Mouse (Mus musculus) G1E (cell line): ENCODE results near the gene Coro6.

ENCODE experiments used
- CTCF ChIP-seq: IDR thresholded peaks from 2 replicates; pipeline ENCODE4 v1.5.1; 2012; ENCODE audit warnings: low read depth, low read length, inconsistent platforms, mixed read lengths
- GATA1 ChIP-seq: IDR thresholded peaks from 2 replicates; pipeline ENCODE4 v1.6.1; 2012; ENCODE audit warnings: borderline replicate concordance, low read length, inconsistent platforms, mixed read lengths

- TF ChIP-seq CTCF (no peak), GATA1 (no peak)
These were observed 31.5 kb downstream of the Coro6 start, which contains the start of gene Git1 for GRCm38 (mm10) chr11:77493512-77494343.
